Mouse (Mus musculus): ENCODE results near the gene Spcs2.
"Not testable (repeated sequence)": the region's sequence is repeated elsewhere in the genome, so short reads cannot be mapped to it uniquely, and the experiment has no call there.

GRCm38 (mm10) chr7:99807043-99807442, 56.2 kb downstream of the Spcs2 start:
- not testable (repeated sequence) for TF ChIP-seq POLR2A (IDR thresholded peaks at IDR 0.05; ENCODE audit: borderline replicate concordance, low read depth, low read length); CTCF (IDR thresholded peaks at IDR 0.05; ENCODE audit: low read depth, low read length)

All from bone marrow macrophage, adult 2 months (primary cell).